In the genomic region with DNA sequence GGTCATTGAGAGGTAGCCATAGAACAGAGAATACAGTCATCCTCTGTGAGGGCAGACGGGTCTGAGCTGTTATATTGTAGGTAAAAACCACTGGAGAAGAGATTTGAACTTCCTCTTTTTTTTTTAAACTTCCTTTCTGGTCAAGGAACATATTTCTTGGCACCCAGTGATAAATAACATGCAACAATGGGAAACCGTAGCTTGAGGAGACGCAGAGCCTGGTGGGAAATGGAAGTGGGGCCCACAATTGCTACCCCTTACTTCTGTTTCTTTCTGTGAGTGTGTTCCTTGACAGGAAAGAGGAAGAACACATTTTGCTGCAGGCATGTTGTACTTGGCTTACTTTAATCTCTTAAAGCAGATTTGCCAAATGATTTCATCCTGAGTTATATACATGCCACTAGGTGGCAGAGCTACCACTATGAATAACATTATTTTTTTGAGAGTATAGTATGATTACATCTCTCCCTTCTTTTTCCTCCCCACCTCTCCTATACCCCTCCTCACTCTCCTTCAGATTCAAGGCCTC, we compare ENCODE assay signal across 10 mouse cellular contexts. TPM values are rescaled to one million over a fixed set of nuclear protein-coding genes. Genes with fewer than 3 reads are reported as not detected.
DNase-seq lines count a peak whose midpoint lies in the region; ATAC-seq and TF ChIP-seq lines count a peak whose summit lies in the region.
"Had no signal": no experiment of that assay in that cellular context is flagged by ENCODE, and none has a peak within 500 bp of the region (broad histone marks: within the 10 kb centered on the region; RNA-seq: fewer than 3 reads in every experiment).

No protein-coding gene starts in this region.

- ATAC-seq in heart, embryonic 11.5 days (replicated peaks; ENCODE audit: insufficient number of reproducible peaks, low FRiP score, low TSS enrichment) = no peak
- no peak for ATAC-seq in lung, embryonic 14.5 days (ENCODE audit: insufficient read depth)
- peak; percentile 66 for ATAC-seq in forebrain, embryonic 16.5 days

- peaks cover 8% of the 10 kb centered on the region for H3K36me3 ChIP-seq in heart, adult 2 months (ENCODE audit: control insufficient read depth, insufficient read depth, low read length)
- H3K36me3 ChIP-seq in heart, embryonic 11.5 days (ENCODE audit: control insufficient read depth, insufficient read depth, low read length) = no peaks in the 10 kb centered on the region
- no peaks in the 10 kb centered on the region for H3K36me3 ChIP-seq in lung, embryonic 14.5 days (ENCODE audit: insufficient read depth)
- no peaks in the 10 kb centered on the region for H3K36me3 ChIP-seq in forebrain, embryonic 16.5 days (ENCODE audit: control insufficient read depth, insufficient read depth)
- peaks cover 5% of the 10 kb centered on the region; the same call in 1 of the 2 replicates for H3K36me3 ChIP-seq in splenic B cell, adult 2 months (ENCODE audit: control insufficient read depth, insufficient read depth, low read length, poor library complexity, severe bottlenecking)
- H3K36me3 ChIP-seq: limb, embryonic 13.5 days had no signal

- WGBS in heart, adult 2 months = 53% methylated on average over 3 of the region's 3 CpGs
- WGBS in heart, embryonic 11.5 days (ENCODE audit: insufficient replicate concordance) = 74% methylated on average over 3 of the region's 3 CpGs
- 72% methylated on average over 3 of the region's 3 CpGs for WGBS in lung, embryonic 14.5 days
- WGBS in forebrain, embryonic 16.5 days = 84% methylated on average over 3 of the region's 3 CpGs

- intact Hi-C loops in heart, adult 2 months (cut with DNase I) = no loop called here

- no peak overlapping the region for H3K4me3 ChIP-seq in heart, adult 2 months
- H3K4me3 ChIP-seq in heart, embryonic 11.5 days (ENCODE audit: low read depth, low read length) = no peak overlapping the region
- no peak overlapping the region for H3K4me3 ChIP-seq in lung, embryonic 14.5 days (ENCODE audit: low read depth, low read length)
- H3K4me3 ChIP-seq in forebrain, embryonic 16.5 days (replicated peaks; ENCODE audit: low read length) = no peak overlapping the region
- H3K4me3 ChIP-seq: limb, embryonic 13.5 days had no signal

- no peak for TF ChIP-seq POLR2A in heart, adult 2 months (IDR thresholded peaks at IDR 0.05; ENCODE audit: insufficient read depth, low read depth, low read length)

- H3K4me2 ChIP-seq in heart, embryonic 11.5 days = no peak overlapping the region
- H3K4me2 ChIP-seq in lung, embryonic 14.5 days = no peak overlapping the region
- no peak overlapping the region for H3K4me2 ChIP-seq in forebrain, embryonic 16.5 days (ENCODE audit: low read length)
- H3K4me2 ChIP-seq: limb, embryonic 13.5 days had no signal

- TF ChIP-seq EP300 in heart, adult 2 months (IDR thresholded peaks at IDR 0.05; ENCODE audit: insufficient read depth, low read depth, low read length) = no peak

- DNase-seq in heart, adult 2 months = peak in 1 of 2 experiments; percentile 34
- peak; percentile 10 for DNase-seq in lung, embryonic 14.5 days
- no peak for DNase-seq in lung, postnatal 14 days
- DNase-seq in splenic B cell, adult 2 months (ENCODE audit: low read depth, low spot score) = peak; percentile 51
- no peak for DNase-seq in gastrocnemius, postnatal 10 days
- DNase-seq in gastrocnemius, postnatal 4 days (ENCODE audit: low spot score in 2 of 2) = no peak
- DNase-seq: cerebellum, adult 8-10 months had no signal

- H3K27me3 ChIP-seq in heart, adult 2 months (ENCODE audit: control insufficient read depth, insufficient read depth, low read length) = no peaks in the 10 kb centered on the region
- no peaks in the 10 kb centered on the region for H3K27me3 ChIP-seq in heart, embryonic 11.5 days (ENCODE audit: control insufficient read depth, insufficient read depth, low read length)
- H3K27me3 ChIP-seq in lung, embryonic 14.5 days (ENCODE audit: insufficient read depth, low read length) = no peaks in the 10 kb centered on the region
- H3K27me3 ChIP-seq in forebrain, embryonic 16.5 days (replicated peaks; ENCODE audit: control insufficient read depth, insufficient read depth, low read length) = no peaks in the 10 kb centered on the region
- H3K27me3 ChIP-seq in splenic B cell, adult 2 months (ENCODE audit: control insufficient read depth, insufficient read depth, low read length, poor library complexity, severe bottlenecking) = no peaks in the 10 kb centered on the region
- H3K27me3 ChIP-seq: limb, embryonic 13.5 days had no signal

- peak; percentile 59 for TF ChIP-seq CTCF in heart, adult 2 months (IDR thresholded peaks at IDR 0.05)
- no peak for TF ChIP-seq CTCF in lung, embryonic 14.5 days (IDR thresholded peaks at IDR 0.05; ENCODE audit: low read depth)

- H3K4me1 ChIP-seq in heart, adult 2 months (ENCODE audit: control insufficient read depth, insufficient read depth, low read length) = peaks cover 5% of the 10 kb centered on the region
- no peaks in the 10 kb centered on the region for H3K4me1 ChIP-seq in heart, embryonic 11.5 days (ENCODE audit: control insufficient read depth, insufficient read depth, low read length)
- H3K4me1 ChIP-seq in lung, embryonic 14.5 days (ENCODE audit: insufficient read depth) = no peaks in the 10 kb centered on the region
- H3K4me1 ChIP-seq in forebrain, embryonic 16.5 days (replicated peaks; ENCODE audit: control insufficient read depth, insufficient read depth, low read length) = no peaks in the 10 kb centered on the region
- H3K4me1 ChIP-seq: limb, embryonic 13.5 days had no signal

- H3K9me3 ChIP-seq in heart, embryonic 11.5 days (replicated peaks; ENCODE audit: control insufficient read depth, low read length) = no peaks in the 10 kb centered on the region
- no peaks in the 10 kb centered on the region for H3K9me3 ChIP-seq in lung, embryonic 14.5 days (ENCODE audit: low read depth, low read length)
- H3K9me3 ChIP-seq in forebrain, embryonic 16.5 days (ENCODE audit: control insufficient read depth, low read length) = no peaks in the 10 kb centered on the region
- H3K9me3 ChIP-seq: limb, embryonic 13.5 days had no signal

- no peak overlapping the region for H3K9ac ChIP-seq in heart, adult 2 months (ENCODE audit: low read depth, low read length)
- H3K9ac ChIP-seq in heart, embryonic 11.5 days (ENCODE audit: low read depth, low read length) = no peak overlapping the region
- H3K9ac ChIP-seq in lung, embryonic 14.5 days = no peak overlapping the region
- no peak overlapping the region for H3K9ac ChIP-seq in forebrain, embryonic 16.5 days (replicated peaks; ENCODE audit: low read depth, low read length)
- H3K9ac ChIP-seq: limb, embryonic 13.5 days had no signal

- H3K79me2 ChIP-seq in heart, adult 2 months (replicated peaks; ENCODE audit: control insufficient read depth, insufficient read depth, low read length) = no peaks in the 10 kb centered on the region

- peak overlapping the region; percentile 15; the same call in 1 of the 2 replicates for H3K27ac ChIP-seq in heart, adult 2 months
- no peak overlapping the region for H3K27ac ChIP-seq in heart, embryonic 11.5 days (ENCODE audit: low read depth, low read length)
- no peak overlapping the region for H3K27ac ChIP-seq in lung, embryonic 14.5 days (ENCODE audit: low read depth)
- no peak overlapping the region for H3K27ac ChIP-seq in forebrain, embryonic 16.5 days (ENCODE audit: low read length)
- H3K27ac ChIP-seq: limb, embryonic 13.5 days had no signal

RNA-seq across cellular contexts. Expression of a gene that starts 49.2 kb away (rescaled TPM):
- total RNA-seq in heart, adult 2 months (2021) = 100 to 1,000 TPM; 108 to 112 TPM
- 91.3 and 145 TPM in 2 replicates for polyA plus RNA-seq in heart, adult 2 months (2012; rRNA removed)
- 162 and 213 TPM in 2 replicates for polyA plus RNA-seq in heart, embryonic 11.5 days (2014; fragmentation: Nextera tagmentation; extraction: Ambion mirVana)
- 173 and 180 TPM in 2 replicates for polyA plus RNA-seq in lung, embryonic 14.5 days (2014; fragmentation: Nextera tagmentation; extraction: Ambion mirVana)
- polyA plus RNA-seq in forebrain, embryonic 16.5 days (2015; fragmentation: Nextera tagmentation; extraction: Ambion mirVana) = 37.9 and 47.5 TPM in 2 replicates
- 10 to 100 TPM; 71.3 to 87.2 TPM for total RNA-seq in gastrocnemius, postnatal 10 days (2021)
- total RNA-seq in gastrocnemius, postnatal 4 days (2021) = 100 to 1,000 TPM; 119 to 121 TPM

Comparison
In these comparisons a context has a peak if more than half of its experiments do, and no peak if none do; other contexts are left out.
1. DNase-seq: peak in lung, embryonic 14.5 days (single experiment) and splenic B cell, adult 2 months (single experiment); none in lung, postnatal 14 days (single experiment), gastrocnemius, postnatal 10 days (single experiment) and gastrocnemius, postnatal 4 days (0 of 2).